Mouse (Mus musculus) megakaryocyte-erythroid progenitor cell, adult 5-6 weeks (primary cell): Measurements from ENCODE around the gene Ptprj. TPM values are rescaled to one million over a fixed set of nuclear protein-coding genes. Genes with fewer than 3 reads are reported as not detected.
A peak's percentile ranks its signal among the peaks of the same experiment; 100 is the strongest.
"Not testable (repeated sequence)": the region's sequence is repeated elsewhere in the genome, so short reads cannot be mapped to it uniquely, and the experiment has no call there.

Experiments
- ATAC-seq: replicated peaks from 2 replicates; pipeline ENCODE4 v1.8.0; 2016; ENCODE audit warnings: mild to moderate bottlenecking, inconsistent platforms; ENCODE audit not compliant: severe bottlenecking, poor library complexity, low FRiP score, low TSS enrichment
- total RNA-seq, 2 experiments: library from RNA; stranded (forward) in 1 of 2; stranded (reverse) in 1 of 2; fragments of 200-1000, 215-1000 nt in 1 of 2; fragments of >200 nt in 1 of 2; fragmentation: Nextera tagmentation in 1 of 2; gene quantifications; 2 replicates each; pipeline ENCODE4 v1.2.3; 2014 to 2017

Ptprj gene
- total RNA-seq, 2 experiments from 2014 or later = 11.4 to 18.7 TPM

DNA sequence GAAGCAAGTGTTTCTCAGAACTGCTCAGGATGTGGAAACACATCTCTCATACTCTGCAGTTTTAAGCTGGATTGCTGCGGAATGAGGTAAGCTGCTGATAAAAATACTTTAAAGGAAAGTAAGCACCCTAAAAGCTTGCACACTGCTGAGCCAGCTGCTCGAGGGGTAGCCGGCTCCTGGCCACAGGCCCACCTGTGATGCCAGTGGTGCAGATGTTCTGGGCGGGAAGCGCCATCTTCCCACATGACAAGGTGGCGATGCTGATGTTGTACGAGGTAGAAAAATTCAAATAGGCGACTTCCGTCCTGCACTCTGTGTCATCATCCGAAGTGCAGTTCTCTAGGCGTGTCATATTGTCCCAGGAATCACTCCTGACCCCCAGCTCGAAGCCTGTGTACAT is 122.5 kb downstream of the Ptprj start:
- ATAC-seq = no peak

DNA sequence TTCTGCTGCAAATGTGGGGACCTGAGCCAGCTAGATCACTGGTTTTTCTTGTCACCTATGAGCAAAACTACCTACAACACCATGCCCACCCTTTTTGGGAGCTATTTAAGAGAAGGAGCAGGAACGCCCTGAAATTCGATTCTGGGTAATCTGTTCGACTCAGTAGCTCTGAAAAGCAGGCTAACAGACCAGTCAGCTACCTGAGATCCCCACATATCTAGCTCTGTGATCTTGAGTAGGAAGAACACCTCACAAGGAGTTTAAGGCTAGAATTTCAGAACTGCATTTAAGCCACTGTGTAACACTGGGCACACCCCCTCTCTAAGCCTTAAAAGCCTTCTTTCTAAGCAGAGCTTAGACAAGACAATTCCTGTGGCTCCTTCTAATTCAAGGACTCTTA is 128.1 kb downstream of the Ptprj start:
- no peak for ATAC-seq

DNA sequence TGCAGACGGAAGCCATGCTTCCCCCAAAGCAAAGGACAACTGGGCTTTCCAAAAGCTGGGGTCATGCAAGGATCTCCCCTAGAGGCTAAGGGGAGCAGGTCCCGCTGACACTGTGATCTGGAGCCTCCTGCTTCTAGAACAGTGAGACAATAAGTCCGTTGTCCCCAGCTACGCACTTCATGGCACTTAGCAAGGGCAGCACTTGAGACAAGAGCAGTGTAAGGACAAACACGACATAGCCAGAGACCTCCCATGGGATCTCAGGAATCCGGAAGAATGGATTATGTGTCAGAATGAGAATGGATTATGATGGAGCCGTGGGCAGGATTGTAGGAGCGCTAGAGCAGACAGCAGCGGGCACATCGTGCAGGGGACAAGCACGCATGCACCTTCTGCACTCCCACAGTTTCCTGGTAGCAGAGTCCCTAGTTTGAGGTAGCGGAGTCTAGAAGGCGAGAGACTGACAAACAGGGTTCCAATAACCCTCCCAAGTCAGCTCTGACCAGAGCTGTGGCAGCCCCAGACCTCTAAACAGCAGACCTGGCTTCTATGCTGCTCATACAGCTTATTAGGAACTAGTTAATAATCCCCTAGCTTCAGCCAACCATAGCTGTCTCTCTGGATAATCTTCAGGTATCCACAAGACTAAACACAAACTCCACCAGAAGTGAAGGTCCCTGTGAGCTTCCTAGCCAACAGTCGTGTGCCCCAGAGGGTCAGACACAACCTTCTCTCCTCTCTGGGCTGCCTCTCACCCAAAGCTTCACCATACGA is 131.3 kb downstream of the Ptprj start:
- ATAC-seq = no peak

DNA sequence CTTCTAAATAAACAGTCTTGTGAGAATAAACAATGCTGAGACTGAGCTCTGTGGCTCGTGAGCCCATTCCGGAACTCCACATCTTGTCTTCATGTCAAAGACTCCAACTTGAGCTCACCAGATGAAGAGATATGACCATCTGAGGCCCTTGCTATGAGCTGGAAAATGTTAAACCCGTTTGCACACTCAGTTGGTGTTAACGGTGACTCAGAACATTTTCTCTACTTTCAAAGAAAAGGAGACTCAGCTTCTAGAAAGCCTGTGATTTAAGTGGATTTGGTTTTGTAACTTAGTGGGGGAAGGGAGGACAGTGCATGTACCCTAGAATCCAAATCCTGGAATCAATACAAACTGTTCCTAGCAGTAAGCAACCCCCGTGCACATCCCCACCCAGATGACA is 136.6 kb downstream of the Ptprj start:
- ATAC-seq = no peak

DNA sequence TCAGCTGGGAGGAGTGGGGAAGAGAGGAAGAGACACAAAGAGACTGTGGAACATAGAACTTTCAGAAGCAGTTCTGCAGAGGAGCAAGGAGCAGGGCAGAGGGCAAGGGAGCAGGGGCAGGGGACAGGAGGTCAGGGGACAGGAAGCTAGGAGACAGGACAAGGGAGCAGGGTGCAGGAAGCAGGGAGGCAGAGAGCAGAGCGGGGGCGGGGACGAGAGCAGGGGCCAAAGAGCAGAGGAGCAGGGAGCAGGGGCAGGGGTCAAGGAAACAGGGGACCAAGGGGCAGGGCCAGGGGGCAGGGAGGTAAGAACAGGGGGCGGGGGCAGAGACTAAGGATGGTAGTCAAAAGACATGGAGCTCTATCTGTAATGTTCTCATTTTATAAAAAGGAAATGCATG is 138.6 kb downstream of the Ptprj start:
- ATAC-seq = not testable (repeated sequence)

DNA sequence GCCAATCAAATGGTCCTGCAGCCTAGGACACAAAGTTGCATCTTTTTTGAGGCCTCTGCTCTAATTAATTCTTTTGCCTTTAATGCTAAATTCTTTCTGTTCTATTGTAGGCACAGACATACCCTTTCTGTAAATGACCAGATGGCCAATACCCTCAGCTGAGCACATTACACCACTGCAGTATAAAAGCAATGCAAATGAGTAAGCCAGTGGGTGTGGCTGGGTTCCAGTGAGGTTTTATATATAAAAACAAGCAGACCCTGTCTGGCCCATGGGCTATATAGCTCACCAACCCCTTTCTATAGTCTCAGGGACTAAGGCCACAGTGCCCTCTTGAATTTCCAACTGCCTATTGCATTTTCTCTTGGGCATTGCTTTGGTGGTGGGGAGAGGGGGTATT is 140.3 kb downstream of the Ptprj start:
- ATAC-seq = not testable (repeated sequence)

- ATAC-seq = peak; percentile 73
Observed at GRCm38 (mm10) chr2:90437453-90437852, 143.0 kb downstream of the Ptprj start.

DNA sequence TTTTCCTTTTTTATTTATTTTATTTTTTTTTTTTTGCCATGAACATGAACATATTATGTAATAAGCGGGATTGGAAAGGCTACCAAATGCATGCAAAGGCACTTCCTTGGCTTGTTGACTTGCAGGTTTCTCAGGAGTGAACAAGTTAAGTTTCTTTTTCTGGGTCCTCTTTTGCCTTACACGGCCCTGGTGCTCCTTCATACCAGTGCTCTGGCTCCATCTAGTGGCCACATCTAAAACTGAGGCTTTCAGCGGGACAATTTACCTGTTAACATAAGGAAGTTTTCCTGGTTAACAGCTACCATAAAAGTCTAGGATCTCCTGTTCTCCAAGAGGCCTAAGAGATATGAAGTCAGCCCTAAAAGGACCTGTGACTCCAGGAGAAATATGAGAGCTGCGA is 150.7 kb downstream of the Ptprj start:
- ATAC-seq = peak; percentile 81

DNA sequence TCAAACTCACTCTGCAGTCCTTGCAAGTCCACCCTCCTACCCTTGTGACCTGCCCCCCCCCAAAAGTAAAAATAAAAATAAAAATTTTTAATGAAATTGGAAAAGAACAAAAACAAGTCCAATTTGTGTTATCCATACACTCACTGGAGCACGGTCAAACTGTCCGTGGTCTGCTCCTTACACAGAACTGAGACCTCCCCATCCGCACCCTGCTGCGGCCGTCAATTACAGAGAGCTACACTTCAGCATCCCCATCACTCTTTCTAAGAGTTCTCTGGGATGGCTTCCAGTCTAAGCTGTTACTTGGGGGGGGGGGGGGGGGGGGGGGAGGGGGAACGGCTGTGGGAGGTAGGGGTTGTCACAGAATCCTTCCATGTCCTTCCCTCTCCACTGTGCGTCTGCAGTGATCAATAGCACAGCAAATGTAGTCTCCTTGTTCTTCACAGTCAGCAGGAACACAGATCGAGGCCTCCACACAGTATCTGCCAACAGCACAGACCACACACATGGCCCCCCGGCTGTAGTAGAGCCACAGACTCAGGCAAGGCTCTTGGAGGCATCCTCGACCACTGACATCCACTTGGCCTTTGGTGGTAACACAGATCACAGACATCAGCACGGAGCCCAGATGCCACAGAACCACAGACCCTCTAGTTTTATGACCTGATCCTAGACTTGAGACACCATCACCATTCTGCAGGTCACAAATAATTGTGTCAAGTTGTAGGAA is 151.3 kb downstream of the Ptprj start:
- ATAC-seq = not testable (repeated sequence)

- not testable (repeated sequence) for ATAC-seq
Observed at GRCm38 (mm10) chr2:90424937-90425336, 155.5 kb downstream of the Ptprj start.

DNA sequence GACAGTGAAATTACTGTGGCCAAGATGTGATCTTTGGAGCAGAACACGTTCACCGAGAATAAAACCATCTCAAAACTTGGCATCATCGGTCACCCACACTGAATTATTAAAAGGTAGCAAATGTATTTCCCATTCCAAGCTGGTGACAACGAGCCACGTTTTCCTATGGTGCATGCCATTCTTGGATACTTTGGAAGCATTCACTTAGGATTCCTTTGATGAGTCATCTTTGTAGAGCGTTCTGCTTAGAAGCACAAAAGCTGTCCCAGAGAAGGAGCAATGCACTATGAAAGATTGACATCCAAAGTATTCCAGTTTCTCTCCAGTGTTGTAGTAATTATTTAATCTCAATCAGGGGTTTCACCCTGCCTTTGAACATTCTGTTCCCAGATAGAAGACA is 158.2 kb downstream of the Ptprj start:
- not testable (repeated sequence) for ATAC-seq

DNA sequence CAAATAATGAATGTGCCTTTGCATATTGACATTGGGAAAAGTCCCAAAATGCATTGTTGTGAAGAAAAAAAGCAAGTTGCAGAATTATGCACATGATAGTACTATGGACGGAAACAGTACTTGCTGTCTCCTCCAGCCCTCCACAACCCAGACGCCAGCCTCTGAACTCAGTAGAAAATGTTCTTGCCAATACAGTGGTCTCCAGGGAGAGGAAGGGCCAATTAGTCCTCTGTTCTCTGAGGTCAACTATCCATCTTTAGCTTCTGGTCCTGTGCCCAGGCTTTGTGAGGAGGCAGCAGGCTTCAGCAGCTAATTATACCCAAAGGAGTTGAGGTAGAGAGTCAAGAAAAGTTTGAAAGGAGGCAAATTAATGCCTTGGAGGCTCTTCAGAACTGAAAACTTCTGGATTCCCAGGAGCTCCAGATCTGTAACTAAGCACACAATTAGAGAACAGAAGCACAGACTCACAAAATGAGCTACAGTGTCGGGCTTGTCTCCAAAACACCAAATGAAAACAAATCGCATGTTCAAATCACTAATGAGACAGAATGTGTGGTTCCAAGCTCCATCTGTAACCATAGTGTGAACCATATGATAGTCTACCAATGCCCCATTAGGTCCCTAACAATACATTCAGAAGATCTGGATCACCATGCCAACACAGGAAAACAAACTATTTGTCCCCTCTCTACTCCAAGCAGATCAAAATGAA is 166.2 kb downstream of the Ptprj start:
- not testable (repeated sequence) for ATAC-seq

- ATAC-seq = not testable (repeated sequence)
Observed at GRCm38 (mm10) chr2:90398633-90399107, 181.8 kb downstream of the Ptprj start, which contains the start of gene Olfr1274-ps. Olfr1274-ps (plus strand) TSS chr2:90398683.

Other genes with a start within 250 kb of the Ptprj start
- gene Olfr1274-ps, start 182.0 kb downstream of the Ptprj start, total RNA-seq (2014; fragmentation: Nextera tagmentation) = not detected in 2 replicates
- not detected in 2 replicates for gene Olfr1274-ps, start 182.0 kb downstream of the Ptprj start, total RNA-seq (2017)
- gene Nup160, start 96.6 kb upstream of the Ptprj start, total RNA-seq (2014; fragmentation: Nextera tagmentation) = 80.6 and 105 TPM in 2 replicates
- 50.0 and 57.4 TPM in 2 replicates for gene Nup160, start 96.6 kb upstream of the Ptprj start, total RNA-seq (2017)
- 185 and 203 TPM in 2 replicates for gene Fnbp4, start 164.7 kb upstream of the Ptprj start, total RNA-seq (2014; fragmentation: Nextera tagmentation)
- 133 and 153 TPM in 2 replicates for gene Fnbp4, start 164.7 kb upstream of the Ptprj start, total RNA-seq (2017)
- gene Agbl2, start 202.1 kb upstream of the Ptprj start, total RNA-seq (2014; fragmentation: Nextera tagmentation) = not detected in 2 replicates
- not detected in 2 replicates for gene Agbl2, start 202.1 kb upstream of the Ptprj start, total RNA-seq (2017)